Mouse (Mus musculus) megakaryocyte progenitor cell, adult 5-6 weeks (primary cell): Measurements from ENCODE around the gene Gm3278. TPM values are rescaled to one million over a fixed set of nuclear protein-coding genes. Genes with fewer than 3 reads are reported as not detected.
"Not testable (repeated sequence)": the region's sequence is repeated elsewhere in the genome, so short reads cannot be mapped to it uniquely, and the experiment has no call there.

Experiments
- ATAC-seq: replicated peaks from 2 replicates; pipeline ENCODE4 v1.8.0; 2016; ENCODE audit warnings: mild to moderate bottlenecking, moderate TSS enrichment, inconsistent platforms; ENCODE audit not compliant: poor library complexity
- total RNA-seq, 2 experiments: library from RNA; stranded (forward) in 1 of 2; stranded (reverse) in 1 of 2; fragments of 157-497, 149-512 nt in 1 of 2; fragments of 200-1000 nt in 1 of 2; gene quantifications; 2 replicates each; pipeline versions ENCODE4 v1.2.3 to v1.2.4; 2015 to 2017

Gm3278 gene
- total RNA-seq (2015), result not detected in 2 replicates
- total RNA-seq (2017), result not detected in 2 replicates

DNA sequence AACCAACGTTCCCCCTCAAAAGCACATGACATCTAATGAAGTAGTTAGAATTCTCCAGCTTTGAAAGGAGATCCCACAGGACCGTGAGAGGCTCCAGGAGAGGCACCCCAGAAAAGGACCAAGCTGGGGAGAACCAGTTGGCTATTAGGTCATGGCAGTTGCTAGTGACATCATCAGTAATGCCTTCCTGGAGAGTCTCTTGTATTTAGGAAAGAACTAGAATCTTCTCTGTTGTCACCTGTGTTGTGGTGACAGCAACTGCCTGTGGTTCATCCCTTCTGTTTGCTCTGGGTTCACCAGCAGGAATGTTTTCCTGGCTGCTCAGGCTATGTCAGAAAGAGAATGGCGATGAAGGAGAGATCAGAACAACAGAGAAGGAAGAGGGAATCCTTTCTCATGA, at the start of gene Gm3278:
Gene Gm3278, plus strand, starts transcription at position 301 of the 400 bp plus-strand sequence.
- ATAC-seq, result not testable (repeated sequence)

DNA sequence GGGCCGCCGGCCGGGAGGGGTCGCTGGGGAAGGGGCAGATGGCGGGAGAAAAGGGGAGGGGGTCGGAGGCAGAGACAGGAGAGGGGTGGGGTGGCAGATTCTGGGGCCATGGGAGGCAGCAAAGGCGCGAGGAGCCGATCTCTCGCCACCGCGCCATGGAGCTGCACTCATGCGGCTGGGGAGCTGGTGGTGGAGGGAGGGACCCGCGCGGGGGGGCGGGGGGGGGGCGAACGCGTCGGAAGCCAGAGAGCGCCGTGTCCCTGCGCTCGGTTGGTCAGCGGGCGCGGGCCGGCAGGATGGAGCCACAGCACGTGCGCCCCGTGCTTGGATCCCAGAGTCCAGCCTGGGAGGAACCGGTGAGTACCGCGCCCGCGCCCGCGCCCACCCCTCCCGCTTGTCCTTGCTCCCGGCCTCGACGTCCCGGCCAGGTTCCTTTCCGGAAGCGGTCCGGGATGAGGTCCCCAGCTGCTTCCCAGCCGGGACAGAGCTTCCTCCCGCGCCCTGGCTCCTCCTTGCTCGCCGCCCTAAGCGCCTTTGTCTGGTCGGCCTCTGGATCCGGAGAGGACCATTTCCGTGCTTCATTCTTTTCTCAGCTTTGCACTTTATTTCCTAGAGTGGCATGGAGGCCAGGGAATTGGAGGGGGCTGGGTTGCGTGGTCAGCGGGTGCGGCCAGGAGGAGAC, 36.8 kb upstream of the Gm3278 start, which contains the start of gene Gm3264:
Gene Gm3264, plus strand, starts transcription at position 278 of the 682 bp plus-strand sequence.
- ATAC-seq, result not testable (repeated sequence)

Other genes starting within 250 kb of the Gm3278 start
- gene Gm3239, start 228.2 kb upstream of the Gm3278 start, total RNA-seq (2015), result not detected in 2 replicates
- not detected in 2 replicates for gene Gm3239, start 228.2 kb upstream of the Gm3278 start, total RNA-seq (2017)
- gene Gm7876, start 183.2 kb upstream of the Gm3278 start, total RNA-seq (2015), result not detected in 2 replicates
- gene Gm7876, start 183.2 kb upstream of the Gm3278 start, total RNA-seq (2017), result not detected in 2 replicates
- gene Gm3252, start 165.6 kb upstream of the Gm3278 start, total RNA-seq (2015), result not detected in 2 replicates
- gene Gm3252, start 165.6 kb upstream of the Gm3278 start, total RNA-seq (2017), result not detected in 2 replicates
- not detected in 2 replicates for gene Gm9602, start 116.1 kb upstream of the Gm3278 start, total RNA-seq (2015)
- not detected in 2 replicates for gene Gm9602, start 116.1 kb upstream of the Gm3278 start, total RNA-seq (2017)
- gene Gm3269, start 54.3 kb upstream of the Gm3278 start, total RNA-seq (2015), result not detected in 2 replicates
- not detected in 2 replicates for gene Gm3269, start 54.3 kb upstream of the Gm3278 start, total RNA-seq (2017)
- not detected in 2 replicates for gene Gm3264, start 36.8 kb upstream of the Gm3278 start, total RNA-seq (2015)
- not detected in 2 replicates for gene Gm3264, start 36.8 kb upstream of the Gm3278 start, total RNA-seq (2017)
- not detected in 2 replicates for gene Gm8297, start 91.5 kb downstream of the Gm3278 start, total RNA-seq (2015)
- not detected in 2 replicates for gene Gm8297, start 91.5 kb downstream of the Gm3278 start, total RNA-seq (2017)
- gene Gm3298, start 123.5 kb downstream of the Gm3278 start, total RNA-seq (2015), result not detected in 2 replicates
- gene Gm3298, start 123.5 kb downstream of the Gm3278 start, total RNA-seq (2017), result not detected in 2 replicates
- not detected in 2 replicates for gene 4930555G01Rik, start 158.2 kb downstream of the Gm3278 start, total RNA-seq (2015)
- not detected in 2 replicates for gene 4930555G01Rik, start 158.2 kb downstream of the Gm3278 start, total RNA-seq (2017)
- gene Gm8281, start 178.6 kb downstream of the Gm3278 start, total RNA-seq (2015), result 0.25 TPM in 1 of 2 replicates, not detected in the other
- not detected in 2 replicates for gene Gm8281, start 178.6 kb downstream of the Gm3278 start, total RNA-seq (2017)
- gene Gm8279, start 239.1 kb downstream of the Gm3278 start, total RNA-seq (2015), result not detected in 2 replicates
- gene Gm8279, start 239.1 kb downstream of the Gm3278 start, total RNA-seq (2017), result not detected in 2 replicates